Mouse (Mus musculus): Measurements from ENCODE around the gene Mad2l2.

DNA sequence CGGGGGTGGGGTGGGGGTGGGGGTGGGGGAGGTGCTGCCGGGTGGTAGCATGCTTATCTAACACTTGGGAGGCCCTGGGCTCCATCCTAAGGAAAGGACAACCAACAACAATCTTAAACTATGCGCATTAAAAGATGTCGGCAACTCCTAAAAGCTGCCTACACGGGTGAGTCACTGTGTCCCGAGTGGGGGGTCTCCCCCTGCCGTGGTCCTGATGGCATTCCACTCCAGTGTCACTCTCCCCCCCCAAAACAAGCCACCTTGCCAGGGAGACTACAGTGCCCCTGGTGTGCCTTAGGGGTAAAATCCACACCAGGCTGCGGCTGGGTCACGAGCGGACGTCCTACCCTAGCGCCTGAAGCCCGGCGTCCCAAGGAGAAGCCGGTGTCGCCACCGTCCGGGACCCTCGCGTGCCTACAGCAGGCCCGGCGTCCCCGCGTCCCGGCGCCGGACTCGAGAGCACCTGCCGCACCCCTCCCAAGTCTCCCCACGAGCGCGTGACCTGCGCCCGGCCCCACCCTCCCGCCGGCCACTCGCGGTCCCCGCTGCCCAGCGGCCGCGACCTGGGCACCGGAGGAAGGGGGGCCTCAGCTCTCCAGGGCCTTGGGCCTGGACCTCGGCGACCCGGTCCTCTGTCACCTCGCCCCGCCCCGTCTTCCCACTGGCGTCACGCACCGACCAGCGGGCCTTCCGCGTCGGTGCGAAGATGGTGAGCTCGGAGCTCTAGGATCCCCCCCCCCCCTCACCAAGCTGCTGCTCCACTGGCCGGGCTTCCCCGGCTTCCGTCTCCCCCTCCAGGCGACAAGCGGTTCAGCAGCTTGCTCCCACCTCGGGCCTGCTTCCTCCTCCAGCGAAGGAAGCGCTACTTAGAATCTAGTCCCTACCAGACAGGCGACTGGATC, 21.3 kb downstream of the Mad2l2 start, which contains the start of gene Fbxo6:
- peak; percentile 31; the same call in 1 of the 2 replicates for TF ChIP-seq CTCF (IDR thresholded peaks at IDR 0.05; ENCODE audit: control insufficient read depth, insufficient read depth, insufficient replicate concordance, low read depth, low read length)
- TF ChIP-seq POLR2A (IDR thresholded peaks at IDR 0.05; ENCODE audit: control insufficient read depth, low read depth, low read length), result no peak

All from testis, adult 2 months (tissue).